22 mouse cellular contexts compared by ENCODE assay signal in genomic region chr4:95640831-95641230, GRCm38 (mm10).
DNase-seq lines count a peak whose midpoint lies in the region; ATAC-seq lines count a peak whose summit lies in the region.
"Had no signal": no experiment of that assay in that cellular context is flagged by ENCODE, and none has a peak within 500 bp of the region (broad histone marks: within the 10 kb centered on the region; RNA-seq: fewer than 3 reads in every experiment).

No protein-coding gene starts in this region.

- no peak overlapping the region for H3K4me3 ChIP-seq in kidney, embryonic 14.5 days (ENCODE audit: low read length)
- no peak overlapping the region for H3K4me3 ChIP-seq in hindbrain, embryonic 10.5 days
- H3K4me3 ChIP-seq: forebrain, embryonic 15.5 days; heart, embryonic 10.5 days; limb, embryonic 13.5 days; myocyte had no signal

- no peak for ATAC-seq in kidney, embryonic 14.5 days (ENCODE audit: low FRiP score, low TSS enrichment)
- ATAC-seq: activated CD4-positive, CD25-positive, alpha-beta regulatory T cell, adult 4 months; forebrain, embryonic 15.5 days had no signal

- no peaks in the 10 kb centered on the region for H3K36me3 ChIP-seq in kidney, embryonic 14.5 days (ENCODE audit: control insufficient read depth, insufficient read depth, low read length)
- H3K36me3 ChIP-seq in hindbrain, embryonic 10.5 days: no peaks in the 10 kb centered on the region
- H3K36me3 ChIP-seq: forebrain, embryonic 15.5 days; G1E; heart, embryonic 10.5 days; limb, embryonic 13.5 days had no signal

- no peaks in the 10 kb centered on the region for H3K9me3 ChIP-seq in kidney, embryonic 14.5 days (ENCODE audit: control insufficient read depth, low read length)
- no peaks in the 10 kb centered on the region for H3K9me3 ChIP-seq in hindbrain, embryonic 10.5 days
- H3K9me3 ChIP-seq: forebrain, embryonic 15.5 days; G1E; heart, embryonic 10.5 days; limb, embryonic 13.5 days had no signal

- H3K4me2 ChIP-seq in kidney, embryonic 14.5 days (replicated peaks; ENCODE audit: low read depth, low read length): no peak overlapping the region
- H3K4me2 ChIP-seq: forebrain, embryonic 15.5 days; limb, embryonic 13.5 days had no signal

- H3K9ac ChIP-seq in kidney, embryonic 14.5 days (ENCODE audit: low read depth, low read length): no peak overlapping the region
- H3K9ac ChIP-seq: forebrain, embryonic 15.5 days; limb, embryonic 13.5 days; liver, embryonic 14.5 days had no signal

- peak; percentile 16 for DNase-seq in kidney, adult 18-20 months
- DNase-seq in ovary, adult 18-20 months (ENCODE audit: low spot score): peak; percentile 82
- DNase-seq in ovary, postnatal 14 days (ENCODE audit: low spot score): no peak
- peak; percentile 24 for DNase-seq in brain, adult 2 months (ENCODE audit: low read depth, low spot score)
- DNase-seq in hindbrain, embryonic 10.5 days (ENCODE audit: low spot score): no peak
- DNase-seq in gastrocnemius, adult 8-10 months (ENCODE audit: low spot score in 2 of 2): no peak
- DNase-seq in thymus, postnatal 36 days: no peak
- DNase-seq: cerebellum, adult 11-12 months; cerebellum, postnatal 25 days; embryo, embryonic 11 days; lung, postnatal 14 days; midbrain, embryonic 14.5 days; retina, postnatal 1 day; thymus, postnatal 4 days had no signal

- 92% methylated on average over 1 of the region's 1 CpGs for WGBS in kidney, embryonic 14.5 days
- 76% methylated on average over 1 of the region's 1 CpGs for WGBS in hindbrain, embryonic 10.5 days

- no peaks in the 10 kb centered on the region for H3K27me3 ChIP-seq in kidney, embryonic 14.5 days (ENCODE audit: control insufficient read depth, insufficient read depth, low read length)
- H3K27me3 ChIP-seq in hindbrain, embryonic 10.5 days (ENCODE audit: insufficient read depth, poor library complexity, severe bottlenecking): no peaks in the 10 kb centered on the region
- H3K27me3 ChIP-seq: forebrain, embryonic 15.5 days; limb, embryonic 13.5 days had no signal

- no peaks in the 10 kb centered on the region for H3K4me1 ChIP-seq in kidney, embryonic 14.5 days (ENCODE audit: control insufficient read depth, insufficient read depth, low read length)
- peaks cover 34% of the 10 kb centered on the region for H3K4me1 ChIP-seq in hindbrain, embryonic 10.5 days (replicated peaks)

- H3K27ac ChIP-seq in kidney, embryonic 14.5 days (ENCODE audit: low read depth, low read length): no peak overlapping the region
- H3K27ac ChIP-seq in hindbrain, embryonic 10.5 days: no peak overlapping the region
- H3K27ac ChIP-seq: forebrain, embryonic 15.5 days; heart, embryonic 10.5 days; limb, embryonic 13.5 days; liver, embryonic 14.5 days had no signal

Comparison
In these comparisons a context has a peak if more than half of its experiments do, and no peak if none do; other contexts are left out.
1. DNase-seq: peak in kidney, adult 18-20 months (single experiment), ovary, adult 18-20 months (single experiment) and brain, adult 2 months (single experiment); none in ovary, postnatal 14 days (single experiment), hindbrain, embryonic 10.5 days (single experiment), gastrocnemius, adult 8-10 months (0 of 2) and thymus, postnatal 36 days (0 of 2).